Mouse (Mus musculus): ENCODE measurements around the gene Zfp982. TPM values are rescaled to one million over a fixed set of nuclear protein-coding genes. Genes with fewer than 3 reads are reported as not detected.

The Zfp982 gene
- polyA plus RNA-seq, 1 experiment, result not detected

Other genes with a start within 250 kb of the Zfp982 start
- gene Zfp988, start 186.7 kb upstream of the Zfp982 start, polyA plus RNA-seq (2012; ENCODE audit: insufficient read depth, insufficient read length, low replicate concordance, missing spikeins), result not detected in 2 replicates
- gene Zfp978, start 131.1 kb upstream of the Zfp982 start, polyA plus RNA-seq (2012; ENCODE audit: insufficient read depth, insufficient read length, low replicate concordance, missing spikeins), result not detected in 2 replicates
- not detected in 2 replicates for gene Gm16503, start 47.8 kb downstream of the Zfp982 start, polyA plus RNA-seq (2012; ENCODE audit: insufficient read depth, insufficient read length, low replicate concordance, missing spikeins)
- gene Zfp985, start 60.9 kb downstream of the Zfp982 start, polyA plus RNA-seq (2012; ENCODE audit: insufficient read depth, insufficient read length, low replicate concordance, missing spikeins), result not detected in 2 replicates
- gene Zfp979, start 150.1 kb downstream of the Zfp982 start, polyA plus RNA-seq (2012; ENCODE audit: insufficient read depth, insufficient read length, low replicate concordance, missing spikeins), result not detected in 2 replicates
- not detected in 2 replicates for gene Zfp534, start 210.1 kb downstream of the Zfp982 start, polyA plus RNA-seq (2012; ENCODE audit: insufficient read depth, insufficient read length, low replicate concordance, missing spikeins)